Mouse (Mus musculus) liver, embryonic 16.5 days (tissue): ENCODE measurements around the gene Smim5. TPM values are rescaled to one million over a fixed set of nuclear protein-coding genes. Genes with fewer than 3 reads are reported as not detected.

Experiments
- ATAC-seq: fragments of 200-750 bp; cut with Nextera tagmentation; 2 replicates; pipeline ENCODE4 v1.8.0; 2017; ENCODE audit warnings: low read depth, mild to moderate bottlenecking, moderate number of reproducible peaks, moderate library complexity
- H3K27ac ChIP-seq: fragments of 300-500 bp; sonication (generic); 2 replicates; pipeline ENCODE4 v1.5.1; 2014; ENCODE audit warnings: mild to moderate bottlenecking, low read length
- H3K27me3 ChIP-seq: fragments of 300-500 bp; sonication (generic); 2 replicates; pipeline ENCODE4 v1.6.1; 2014; ENCODE audit warnings: low read depth, low read length, mixed read lengths; ENCODE audit not compliant: control insufficient read depth, insufficient read depth
- H3K36me3 ChIP-seq: fragments of 300-500 bp; sonication (generic); 2 replicates; pipeline ENCODE4 v1.6.1; 2014; ENCODE audit warnings: mild to moderate bottlenecking; ENCODE audit not compliant: control insufficient read depth, insufficient read depth
- H3K4me1 ChIP-seq: fragments of 300-500 bp; sonication (generic); 2 replicates; pipeline ENCODE4 v1.6.1; 2014; ENCODE audit warnings: low read depth, low read length, mixed read lengths; ENCODE audit not compliant: control insufficient read depth
- H3K4me2 ChIP-seq: fragments of 300-500 bp; sonication (generic); 2 replicates; pipeline ENCODE4 v1.6.1; 2014; ENCODE audit warnings: low read depth, low read length, mixed read lengths
- H3K4me3 ChIP-seq: fragments of 300-500 bp; sonication (generic); 2 replicates; pipeline ENCODE4 v1.5.1; 2014; ENCODE audit warnings: low read depth, mild to moderate bottlenecking, low read length
- H3K9ac ChIP-seq: fragments of 300-500 bp; sonication (generic); 2 replicates; pipeline ENCODE4 v1.6.1; 2014; ENCODE audit warnings: low read depth, low read length
- H3K9me3 ChIP-seq: fragments of 300-500 bp; sonication (generic); replicated peaks from 2 replicates; pipeline ENCODE4 v1.6.1; 2016; ENCODE audit warnings: low read length; ENCODE audit not compliant: control insufficient read depth
- WGBS: fragments of 180-500 bp; shearing (Covaris S2); extraction: QIAGEN DNeasy Blood & Tissue Kit; methylation state at CpG from one replicate; pipeline ENCODE4 v1.1.7; 2014; ENCODE audit not compliant: insufficient replicate concordance; 5-methylcytosine and 5-hydroxymethylcytosine counted together
- polyA plus RNA-seq: library from polyadenylated mRNA; unstranded; fragments of >200 nt; fragmentation: Nextera tagmentation; extraction: Ambion mirVana; gene quantifications from 2 replicates; pipeline ENCODE4 v1.2.1, GENCODE M21; 2015

Gene Smim5
- polyA plus RNA-seq, 1 experiment from 2014 or later: 30.1 TPM

DNA sequence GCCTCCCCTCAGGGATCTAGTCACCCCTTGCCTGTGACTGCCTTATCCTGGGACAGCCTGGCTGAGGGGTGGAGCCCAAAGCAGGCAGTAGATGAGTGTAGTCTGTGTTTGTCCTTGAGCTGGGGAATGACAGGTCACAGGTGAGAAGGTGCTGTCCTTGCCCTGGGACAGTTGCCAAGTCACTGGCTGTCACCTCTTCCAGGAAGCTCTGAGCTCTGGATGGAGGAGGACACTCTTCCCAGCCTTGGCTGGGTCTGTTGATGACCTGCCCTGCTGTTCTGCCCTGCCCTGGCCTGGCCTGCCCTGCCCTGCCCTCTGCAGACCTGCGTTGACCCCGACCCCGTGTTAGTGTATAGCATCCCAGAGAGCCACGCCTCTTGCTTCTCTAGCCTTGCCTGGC is 27.3 kb upstream of the Smim5 start:
- Histone ChIP-seq H3K9me3 (no peaks in the 10 kb centered on the region), H3K27me3 (no peaks in the 10 kb centered on the region), H3K4me3 (no peak overlapping the region), H3K4me2 (no peak overlapping the region), H3K27ac (no peak overlapping the region), H3K36me3 (no peaks in the 10 kb centered on the region), H3K9ac (no peak overlapping the region), H3K4me1 (peaks cover 16% of the 10 kb centered on the region)
- 47% methylated on average over 4 of the region's 4 CpGs for WGBS
- peak; percentile 70 for ATAC-seq

- WGBS: 74% methylated on average over 3 of the region's 3 CpGs
- Histone ChIP-seq H3K27me3 (no peaks in the 10 kb centered on the region), H3K9ac (no peak overlapping the region), H3K4me3 (no peak overlapping the region), H3K4me2 (no peak overlapping the region), H3K36me3 (no peaks in the 10 kb centered on the region), H3K27ac (no peak overlapping the region), H3K9me3 (no peaks in the 10 kb centered on the region), H3K4me1 (peaks cover 9% of the 10 kb centered on the region)
- ATAC-seq: no peak
Observed at GRCm38 (mm10) chr11:115875935-115876334, 23.8 kb upstream of the Smim5 start.

DNA sequence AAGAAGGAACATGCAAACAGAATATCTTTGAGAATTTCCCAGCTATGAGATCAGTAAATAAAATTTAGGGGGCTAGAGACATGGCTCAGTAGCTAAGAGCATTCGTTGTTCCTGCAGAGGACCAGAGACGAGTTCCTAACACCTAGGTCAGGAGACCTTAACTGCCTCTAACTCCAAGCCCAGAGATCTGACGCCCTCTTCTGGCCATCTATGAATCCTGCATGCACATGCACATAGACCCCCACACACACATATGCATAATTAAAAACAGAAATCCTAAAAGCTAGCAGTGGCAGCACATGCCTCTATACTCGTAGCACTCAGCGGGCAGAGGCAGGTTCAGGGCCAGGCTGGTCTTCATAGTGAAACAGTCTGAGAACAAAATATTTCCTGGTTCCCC is 23.3 kb upstream of the Smim5 start:
- Histone ChIP-seq H3K36me3 (no peaks in the 10 kb centered on the region), H3K9ac (no peak overlapping the region), H3K9me3 (no peaks in the 10 kb centered on the region), H3K4me1 (peaks cover 9% of the 10 kb centered on the region), H3K4me3 (no peak overlapping the region), H3K27me3 (no peaks in the 10 kb centered on the region), H3K27ac (no peak overlapping the region), H3K4me2 (no peak overlapping the region)
- no peak for ATAC-seq
- 60% methylated on average over 5 of the region's 5 CpGs for WGBS

GRCm38 (mm10) chr11:115877174-115877755 is 22.5 kb upstream of the Smim5 start:
- H3K36me3 ChIP-seq: no peaks in the 10 kb centered on the region
- no peaks in the 10 kb centered on the region for H3K27me3 ChIP-seq
- H3K4me3 ChIP-seq: no peak overlapping the region
- H3K9me3 ChIP-seq: no peaks in the 10 kb centered on the region
- no peak overlapping the region for H3K4me2 ChIP-seq
- H3K4me1 ChIP-seq: peaks cover 8% of the 10 kb centered on the region
- H3K9ac ChIP-seq: peak overlapping the region; percentile 24
- no peak for ATAC-seq
- 29% methylated on average over 6 of the region's 6 CpGs for WGBS
- no peak overlapping the region for H3K27ac ChIP-seq

GRCm38 (mm10) chr11:115878071-115878470 is 21.7 kb upstream of the Smim5 start:
- no peak for ATAC-seq
- Histone ChIP-seq H3K36me3 (no peaks in the 10 kb centered on the region), H3K27me3 (peaks cover 2% of the 10 kb centered on the region; the same call in 1 of the 2 replicates), H3K4me2 (no peak overlapping the region), H3K9me3 (no peaks in the 10 kb centered on the region), H3K9ac (no peak overlapping the region), H3K4me1 (peaks cover 4% of the 10 kb centered on the region), H3K4me3 (no peak overlapping the region), H3K27ac (no peak overlapping the region)
- WGBS: 77% methylated on average over 8 of the region's 8 CpGs

GRCm38 (mm10) chr11:115881002-115881401 is 18.8 kb upstream of the Smim5 start:
- 22% methylated on average over 5 of the region's 5 CpGs for WGBS
- H3K9ac ChIP-seq: no peak overlapping the region
- H3K4me3 ChIP-seq: no peak overlapping the region
- no peaks in the 10 kb centered on the region for H3K36me3 ChIP-seq
- H3K9me3 ChIP-seq: no peaks in the 10 kb centered on the region
- no peak overlapping the region for H3K27ac ChIP-seq
- peaks cover 4% of the 10 kb centered on the region for H3K4me1 ChIP-seq
- H3K4me2 ChIP-seq: no peak overlapping the region
- H3K27me3 ChIP-seq: peaks cover 2% of the 10 kb centered on the region; the same call in 1 of the 2 replicates
- ATAC-seq: 0 out of 2 replicates have a peak, but pooled peaks have one; percentile 28

DNA sequence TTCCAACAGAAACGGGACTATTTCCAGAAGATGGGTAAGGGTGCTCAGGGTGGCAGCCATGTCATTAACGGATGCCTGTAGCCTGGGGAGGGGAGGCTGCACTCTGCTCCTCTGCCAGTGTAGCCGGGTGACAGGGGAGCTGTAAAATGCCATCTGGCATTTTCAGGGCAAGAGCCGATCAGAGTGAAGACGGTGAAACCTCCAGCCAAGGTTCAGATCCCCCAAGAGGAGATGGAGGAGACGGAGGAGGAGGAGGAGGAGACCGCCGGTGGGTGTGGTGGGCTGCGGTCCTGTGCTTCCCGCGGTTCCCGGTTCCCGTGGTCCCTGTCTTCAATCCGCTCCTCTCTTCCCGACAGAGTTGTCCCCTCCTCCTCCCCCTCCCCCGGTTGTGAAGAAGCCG is 16.5 kb upstream of the Smim5 start:
- Histone ChIP-seq H3K27ac (no peak overlapping the region), H3K27me3 (peaks cover 2% of the 10 kb centered on the region; the same call in 1 of the 2 replicates), H3K36me3 (no peaks in the 10 kb centered on the region), H3K4me3 (no peak overlapping the region), H3K9ac (no peak overlapping the region), H3K4me1 (no peaks in the 10 kb centered on the region), H3K4me2 (no peak overlapping the region), H3K9me3 (no peaks in the 10 kb centered on the region)
- no peak for ATAC-seq
- 43% methylated on average over 16 of the region's 17 CpGs for WGBS

DNA sequence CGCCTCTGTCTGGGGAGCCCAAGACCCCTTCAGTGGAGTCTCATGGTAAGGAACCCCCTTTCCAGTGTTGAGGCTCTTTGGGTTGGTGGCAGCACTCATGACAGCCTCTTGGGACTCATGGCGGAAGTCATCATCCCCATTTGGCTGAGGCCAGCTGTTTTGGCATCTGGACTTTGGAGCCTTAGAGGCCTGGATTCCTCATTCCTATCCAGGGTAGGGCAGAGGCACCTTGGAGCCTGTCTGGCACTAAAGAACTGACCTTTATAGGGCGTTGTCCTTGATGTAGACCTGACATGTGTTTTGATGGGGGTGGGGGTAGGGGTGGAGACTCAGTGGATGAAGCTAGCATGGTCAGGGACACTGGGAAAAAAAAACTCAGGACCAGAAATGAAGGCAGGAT is 15.4 kb upstream of the Smim5 start:
- 69% methylated on average over 3 of the region's 3 CpGs for WGBS
- H3K4me3 ChIP-seq: no peak overlapping the region
- no peak overlapping the region for H3K27ac ChIP-seq
- peaks cover 2% of the 10 kb centered on the region; the same call in 1 of the 2 replicates for H3K27me3 ChIP-seq
- no peak overlapping the region for H3K4me2 ChIP-seq
- H3K9me3 ChIP-seq: no peaks in the 10 kb centered on the region
- H3K9ac ChIP-seq: no peak overlapping the region
- ATAC-seq: no peak
- no peaks in the 10 kb centered on the region for H3K4me1 ChIP-seq
- H3K36me3 ChIP-seq: no peaks in the 10 kb centered on the region

DNA sequence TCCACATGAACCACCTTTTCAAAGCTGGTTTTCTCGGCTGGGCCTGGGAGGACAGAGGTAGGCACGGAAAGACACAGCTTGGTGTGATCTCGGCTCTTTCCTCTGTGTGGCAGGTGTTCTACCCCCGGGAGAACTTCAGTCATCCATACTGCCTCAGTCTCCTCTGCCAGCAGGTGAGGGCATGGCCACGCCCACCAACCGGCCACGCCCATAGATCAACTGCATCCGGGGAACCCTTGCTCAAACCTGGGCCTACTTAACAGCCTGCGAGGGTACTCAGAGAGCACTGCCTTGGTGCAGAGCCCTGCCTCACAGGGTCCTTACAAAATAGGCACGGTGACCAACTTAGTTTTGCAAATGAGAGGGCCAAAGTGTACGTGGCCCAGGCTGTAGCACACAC is 14.5 kb upstream of the Smim5 start:
- Histone ChIP-seq H3K27ac (no peak overlapping the region), H3K36me3 (no peaks in the 10 kb centered on the region), H3K4me1 (no peaks in the 10 kb centered on the region), H3K9me3 (no peaks in the 10 kb centered on the region), H3K9ac (no peak overlapping the region), H3K27me3 (peaks cover 2% of the 10 kb centered on the region; the same call in 1 of the 2 replicates), H3K4me2 (no peak overlapping the region), H3K4me3 (no peak overlapping the region)
- 58% methylated on average over 11 of the region's 11 CpGs for WGBS
- no peak for ATAC-seq
